Mouse (Mus musculus) lung, embryonic 16.5 days (tissue): ENCODE results near the gene Fbxo47. TPM values are rescaled to one million over a fixed set of nuclear protein-coding genes. Genes with fewer than 3 reads are reported as not detected.

Experiments used
- ATAC-seq: fragments of 200-750 bp; cut with Nextera tagmentation; 2 replicates; pipeline ENCODE4 v1.8.0; 2017; ENCODE audit warnings: low read depth, mild to moderate bottlenecking, moderate library complexity
- H3K27ac ChIP-seq: fragments of 300-500 bp; sonication (generic); 2 replicates; pipeline ENCODE4 v1.5.1; 2014; ENCODE audit warnings: mild to moderate bottlenecking, control low read depth, low read length
- H3K27me3 ChIP-seq: fragments of 300-500 bp; sonication (generic); 2 replicates; pipeline ENCODE4 v1.6.1; 2014; ENCODE audit warnings: low read depth, low read length, mixed read lengths; ENCODE audit not compliant: control insufficient read depth, insufficient read depth
- H3K36me3 ChIP-seq: fragments of 300-500 bp; sonication (generic); 2 replicates; pipeline ENCODE4 v1.6.1; 2014; ENCODE audit warnings: low read length; ENCODE audit not compliant: control insufficient read depth, insufficient read depth
- H3K4me1 ChIP-seq: fragments of 300-500 bp; sonication (generic); replicated peaks from 2 replicates; pipeline ENCODE4 v1.6.1; 2014; ENCODE audit warnings: low read length, mixed read lengths; ENCODE audit not compliant: control insufficient read depth, insufficient read depth
- H3K4me2 ChIP-seq: fragments of 300-500 bp; sonication (generic); 2 replicates; pipeline ENCODE4 v1.6.1; 2014; ENCODE audit warnings: low read depth, low read length, control low read depth
- H3K4me3 ChIP-seq: fragments of 300-500 bp; sonication (generic); 2 replicates; pipeline ENCODE4 v1.5.1; 2014; ENCODE audit warnings: mild to moderate bottlenecking, low read length, control low read depth
- H3K9ac ChIP-seq: fragments of 300-500 bp; sonication (generic); 2 replicates; pipeline ENCODE4 v1.6.1; 2014; ENCODE audit warnings: low read length, control low read depth
- H3K9me3 ChIP-seq: fragments of 300-500 bp; sonication (generic); 2 replicates; pipeline ENCODE4 v1.6.1; 2016; ENCODE audit warnings: low read length; ENCODE audit not compliant: control insufficient read depth
- WGBS: fragments of 180-500 bp; shearing (Covaris S2); extraction: QIAGEN DNeasy Blood & Tissue Kit; methylation state at CpG from one replicate; pipeline ENCODE4 v1.1.7; 2014; 5-methylcytosine and 5-hydroxymethylcytosine counted together
- polyA plus RNA-seq: library from polyadenylated mRNA; unstranded; fragments of >200 nt; fragmentation: Nextera tagmentation; extraction: Ambion mirVana; gene quantifications from 2 replicates; pipeline ENCODE4 v1.2.1, GENCODE M21; 2015

Gene Fbxo47
- polyA plus RNA-seq, 1 experiment from 2014 or later, result 0.36 TPM

GRCm38 (mm10) chr11:97907935-97908334, 24.0 kb upstream of the Fbxo47 start:
- Histone ChIP-seq H3K4me3 (no peak overlapping the region), H3K4me1 (no peaks in the 10 kb centered on the region), H3K27ac (no peak overlapping the region), H3K27me3 (no peaks in the 10 kb centered on the region), H3K4me2 (no peak overlapping the region), H3K9me3 (no peaks in the 10 kb centered on the region), H3K36me3 (no peaks in the 10 kb centered on the region), H3K9ac (no peak overlapping the region)
- no peak for ATAC-seq
- WGBS, result 67% methylated on average over 5 of the region's 5 CpGs

GRCm38 (mm10) chr11:97906905-97907304, 23.0 kb upstream of the Fbxo47 start:
- 79% methylated on average over 9 of the region's 9 CpGs for WGBS
- Histone ChIP-seq H3K4me2 (no peak overlapping the region), H3K27ac (no peak overlapping the region), H3K9me3 (no peaks in the 10 kb centered on the region), H3K36me3 (no peaks in the 10 kb centered on the region), H3K9ac (no peak overlapping the region), H3K4me3 (no peak overlapping the region), H3K27me3 (no peaks in the 10 kb centered on the region), H3K4me1 (no peaks in the 10 kb centered on the region)
- ATAC-seq, result no peak

- 37% methylated on average over 2 of the region's 2 CpGs for WGBS
Measured at GRCm38 (mm10) chr11:97905941-97906340, 22.0 kb upstream of the Fbxo47 start.

GRCm38 (mm10) chr11:97905540-97905939, 21.6 kb upstream of the Fbxo47 start:
- Histone ChIP-seq H3K4me1 (no peaks in the 10 kb centered on the region), H3K4me2 (no peak overlapping the region), H3K9ac (no peak overlapping the region), H3K27me3 (no peaks in the 10 kb centered on the region), H3K36me3 (no peaks in the 10 kb centered on the region), H3K4me3 (no peak overlapping the region), H3K27ac (no peak overlapping the region), H3K9me3 (no peaks in the 10 kb centered on the region)
- no peak for ATAC-seq
- WGBS, result 89% methylated on average over 2 of the region's 2 CpGs

More at GRCm38 (mm10) chr11:97905941-97906340, 22.0 kb upstream of the Fbxo47 start:
- H3K4me1 ChIP-seq, result no peaks in the 10 kb centered on the region
- H3K9ac ChIP-seq, result no peak overlapping the region
- H3K27ac ChIP-seq, result no peak overlapping the region
- H3K36me3 ChIP-seq, result no peaks in the 10 kb centered on the region
- H3K27me3 ChIP-seq, result no peaks in the 10 kb centered on the region
- ATAC-seq, result no peak
- H3K4me2 ChIP-seq, result no peak overlapping the region
- H3K9me3 ChIP-seq, result no peaks in the 10 kb centered on the region
- H3K4me3 ChIP-seq, result no peak overlapping the region

- Histone ChIP-seq H3K4me3 (no peak overlapping the region), H3K27ac (no peak overlapping the region), H3K4me2 (no peak overlapping the region), H3K36me3 (no peaks in the 10 kb centered on the region), H3K4me1 (no peaks in the 10 kb centered on the region), H3K27me3 (no peaks in the 10 kb centered on the region), H3K9me3 (no peaks in the 10 kb centered on the region), H3K9ac (no peak overlapping the region)
- ATAC-seq, result no peak
- WGBS, result 76% methylated on average over 13 of the region's 13 CpGs
Measured at GRCm38 (mm10) chr11:97904801-97905200, 20.8 kb upstream of the Fbxo47 start.

- Histone ChIP-seq H3K4me1 (no peaks in the 10 kb centered on the region), H3K27me3 (no peaks in the 10 kb centered on the region), H3K4me2 (no peak overlapping the region), H3K9me3 (no peaks in the 10 kb centered on the region), H3K27ac (no peak overlapping the region), H3K36me3 (no peaks in the 10 kb centered on the region), H3K4me3 (no peak overlapping the region), H3K9ac (no peak overlapping the region)
- 56% methylated on average over 6 of the region's 6 CpGs for WGBS
- no peak for ATAC-seq
Measured at GRCm38 (mm10) chr11:97901806-97902205, 17.9 kb upstream of the Fbxo47 start.

- H3K27ac ChIP-seq, result no peak overlapping the region
- ATAC-seq, result peak; percentile 85; the same call in 1 of the 2 replicates
- no peak overlapping the region for H3K9ac ChIP-seq
- H3K4me3 ChIP-seq, result no peak overlapping the region
- WGBS, result 0% methylated on average over 2 of the region's 2 CpGs
- H3K9me3 ChIP-seq, result no peaks in the 10 kb centered on the region
- H3K36me3 ChIP-seq, result no peaks in the 10 kb centered on the region
- no peaks in the 10 kb centered on the region for H3K4me1 ChIP-seq
- H3K27me3 ChIP-seq, result no peaks in the 10 kb centered on the region
- no peak overlapping the region for H3K4me2 ChIP-seq
Measured at GRCm38 (mm10) chr11:97899822-97900221, 15.9 kb upstream of the Fbxo47 start.

GRCm38 (mm10) chr11:97897568-97898185, 13.7 kb upstream of the Fbxo47 start:
- H3K27ac ChIP-seq, result no peak overlapping the region

GRCm38 (mm10) chr11:97896655-97897054, 12.7 kb upstream of the Fbxo47 start:
- Histone ChIP-seq H3K4me3 (no peak overlapping the region), H3K4me1 (no peaks in the 10 kb centered on the region), H3K9me3 (peaks cover 4% of the 10 kb centered on the region), H3K36me3 (no peaks in the 10 kb centered on the region), H3K27ac (no peak overlapping the region), H3K9ac (no peak overlapping the region), H3K4me2 (no peak overlapping the region), H3K27me3 (no peaks in the 10 kb centered on the region)
- WGBS, result 35% methylated on average over 4 of the region's 4 CpGs
- peak; percentile 58; the same call in 1 of the 2 replicates for ATAC-seq

More at GRCm38 (mm10) chr11:97897568-97898185, 13.7 kb upstream of the Fbxo47 start:
- Histone ChIP-seq H3K9me3 (peaks cover 4% of the 10 kb centered on the region), H3K36me3 (no peaks in the 10 kb centered on the region), H3K4me1 (no peaks in the 10 kb centered on the region), H3K4me3 (no peak overlapping the region), H3K9ac (no peak overlapping the region), H3K4me2 (no peak overlapping the region), H3K27me3 (no peaks in the 10 kb centered on the region)
- WGBS, result 68% methylated on average over 3 of the region's 3 CpGs
- ATAC-seq, result no peak
